Mouse (Mus musculus) MEL (cell line): ENCODE results near the gene Samd4.

Experiments used
- CTCF ChIP-seq, 3 experiments: IDR thresholded peaks in 2 of 3; conservative IDR thresholded peaks in 1 of 3; 2 replicates each; pipeline ENCODE4 v1.5.1; 2011 to 2012; ENCODE audit warnings: low read length in 3 of 3, low read depth in 2 of 3, mild to moderate bottlenecking in 2 of 3, improper control_type of control experiment in 1 of 3, inconsistent platforms in 1 of 3, mixed read lengths in 1 of 3, moderate library complexity in 1 of 3; ENCODE audit not compliant: control insufficient read depth in 1 of 3, insufficient read depth in 1 of 3, poor library complexity in 1 of 3, severe bottlenecking in 1 of 3
- ETS1 ChIP-seq: IDR thresholded peaks from 2 replicates; pipeline ENCODE4 v1.6.1; 2012; ENCODE audit warnings: low read depth, mild to moderate bottlenecking, inconsistent platforms, low read length, improper control_type of control experiment, moderate library complexity
- NRF1 ChIP-seq: IDR thresholded peaks from 2 replicates; pipeline ENCODE4 v1.6.1; 2014; ENCODE audit warnings: low read depth, mild to moderate bottlenecking, inconsistent platforms, low read length, improper control_type of control experiment, moderate library complexity; ENCODE audit not compliant: poor library complexity, insufficient read depth, severe bottlenecking
- POLR2A ChIP-seq, 2 experiments: IDR thresholded peaks; 2 replicates each; pipeline ENCODE4 v1.6.1; 2011 to 2012; ENCODE audit warnings: low read length in 2 of 2, mild to moderate bottlenecking in 2 of 2, control low read depth in 1 of 2, improper control_type of control experiment in 1 of 2, low read depth in 1 of 2, moderate library complexity in 1 of 2; ENCODE audit not compliant: control insufficient read depth in 1 of 2, insufficient read depth in 1 of 2, poor library complexity in 1 of 2

- TF ChIP-seq ETS1: no peak
- TF ChIP-seq CTCF (IDR thresholded peaks at IDR 0.05 in 2 of 3, conservative IDR thresholded peaks at IDR 0.05 in 1 of 3; ENCODE audit: control insufficient read depth in 1 of 3, insufficient read depth in 1 of 3, low read depth in 2 of 3, low read length in 3 of 3, poor library complexity in 1 of 3, severe bottlenecking in 1 of 3): no peak
- TF ChIP-seq NRF1: no peak
- TF ChIP-seq POLR2A (IDR thresholded peaks at IDR 0.05; ENCODE audit: control insufficient read depth in 1 of 2, insufficient read depth in 1 of 2, low read depth in 1 of 2, low read length in 2 of 2, poor library complexity in 1 of 2): no peak
These were observed 85.4 kb downstream of the Samd4 start for GRCm38 (mm10) chr14:46968046-46968445.
